Mouse (Mus musculus): ENCODE data around the gene 9530002B09Rik. TPM values are rescaled to one million over a fixed set of nuclear protein-coding genes. Genes with fewer than 3 reads are reported as not detected.

The 9530002B09Rik gene
- polyA plus RNA-seq (2015; fragmentation: Nextera tagmentation; extraction: Ambion mirVana) = not detected in 2 replicates

GRCm38 (mm10) chr4:122688975-122689374 is at the start of gene 9530002B09Rik:
Gene 9530002B09Rik (plus strand): TSS chr4:122689275.
- ATAC-seq = no peak
- H3K9ac ChIP-seq (replicated peaks; ENCODE audit: low read depth) = no peak within 1 kb of the TSS

More at GRCm38 (mm10) chr4:122688975-122689374, at the start of gene 9530002B09Rik:
- Histone ChIP-seq H3K36me3 (ENCODE audit: insufficient read depth, low read length) (no peaks in the 10 kb centered on the region), H3K27me3 (replicated peaks; ENCODE audit: insufficient read depth, low read length) (no peaks in the 10 kb centered on the region), H3K4me3 (ENCODE audit: low read depth, low read length) (no peak within 1 kb of the TSS), H3K27ac (ENCODE audit: low read length) (no peak within 1 kb of the TSS), H3K9me3 (ENCODE audit: low read length) (no peaks in the 10 kb centered on the region), H3K4me2 (replicated peaks; ENCODE audit: low read depth, low read length) (no peak within 1 kb of the TSS), H3K4me1 (ENCODE audit: insufficient read depth, low read depth, low read length) (no peaks in the 10 kb centered on the region)
- TF ChIP-seq EP300 (IDR thresholded peaks at IDR 0.05) (no peak), CTCF (IDR thresholded peaks at IDR 0.05) (no peak)
- no peak for DNase-seq (ENCODE audit: low spot score)

Other genes with a start within 250 kb of the 9530002B09Rik start
- 39.0 and 39.1 TPM in 2 replicates for gene Ppt1, start 147.0 kb downstream of the 9530002B09Rik start, polyA plus RNA-seq (2015; fragmentation: Nextera tagmentation; extraction: Ambion mirVana)
- gene Cap1, start 196.8 kb downstream of the 9530002B09Rik start, polyA plus RNA-seq (2015; fragmentation: Nextera tagmentation; extraction: Ambion mirVana) = 66.8 and 66.9 TPM in 2 replicates